Mouse (Mus musculus) erythroblast, adult 5-6 weeks (primary cell): ENCODE data around the gene Trim2. TPM values are rescaled to one million over a fixed set of nuclear protein-coding genes. Genes with fewer than 3 reads are reported as not detected.
A peak's percentile ranks its signal among the peaks of the same experiment; 100 is the strongest.

Experiments
- ATAC-seq: replicated peaks from 2 replicates; pipeline ENCODE4 v1.8.0; 2016; ENCODE audit warnings: moderate number of reproducible peaks, mild to moderate bottlenecking, moderate TSS enrichment, inconsistent platforms; ENCODE audit not compliant: poor library complexity, low FRiP score, severe bottlenecking
- total RNA-seq, 2 experiments: library from RNA; stranded (forward) in 1 of 2; stranded (reverse) in 1 of 2; fragments of 150-400 nt in 1 of 2; fragments of 200-764, 138-1000 nt in 1 of 2; gene quantifications; 2 replicates each; pipeline versions ENCODE4 v1.2.3 to v1.2.4; 2015 to 2017; ENCODE audit warnings: low replicate concordance in 2 of 2

The Trim2 gene
- total RNA-seq, 2 experiments from 2014 or later = 1.9 to 4.3 TPM

GRCm38 (mm10) chr3:84169393-84170005, 137.2 kb downstream of the Trim2 start:
- ATAC-seq = no peak

- ATAC-seq = no peak
Observed at GRCm38 (mm10) chr3:84168943-84169342, 137.7 kb downstream of the Trim2 start.

GRCm38 (mm10) chr3:84166073-84166472, 140.6 kb downstream of the Trim2 start:
- ATAC-seq = no peak

- no peak for ATAC-seq
Observed at GRCm38 (mm10) chr3:84165391-84165790, 141.3 kb downstream of the Trim2 start.

- ATAC-seq = no peak
Observed at GRCm38 (mm10) chr3:84157559-84158350, 148.9 kb downstream of the Trim2 start.

- no peak for ATAC-seq
Observed at GRCm38 (mm10) chr3:84157011-84157410, 149.7 kb downstream of the Trim2 start.

- no peak for ATAC-seq
Observed at GRCm38 (mm10) chr3:84156105-84156504, 150.6 kb downstream of the Trim2 start.

- ATAC-seq = peak; percentile 99
Observed at GRCm38 (mm10) chr3:84155558-84156006, 151.1 kb downstream of the Trim2 start, which contains the start of gene Mnd1. Gene Mnd1, minus strand, starts transcription at chr3:84155786.

- peak; percentile 26 for ATAC-seq
Observed at GRCm38 (mm10) chr3:84155146-84155545, 151.5 kb downstream of the Trim2 start.

- ATAC-seq = no peak
Observed at GRCm38 (mm10) chr3:84154721-84155141, 151.9 kb downstream of the Trim2 start.

GRCm38 (mm10) chr3:84149831-84150230, 156.8 kb downstream of the Trim2 start:
- ATAC-seq = no peak

GRCm38 (mm10) chr3:84140947-84141346, 165.7 kb downstream of the Trim2 start:
- ATAC-seq = no peak

GRCm38 (mm10) chr3:84136509-84136908, 170.2 kb downstream of the Trim2 start:
- ATAC-seq = no peak

- ATAC-seq = peak; percentile 7
Observed at GRCm38 (mm10) chr3:84135933-84136332, 170.7 kb downstream of the Trim2 start.

- ATAC-seq = peak; percentile 100
Observed at GRCm38 (mm10) chr3:84135387-84135786, 171.3 kb downstream of the Trim2 start.

- ATAC-seq = no peak
Observed at GRCm38 (mm10) chr3:84131369-84131768, 175.3 kb downstream of the Trim2 start.

- no peak for ATAC-seq
Observed at GRCm38 (mm10) chr3:84130776-84131175, 175.9 kb downstream of the Trim2 start.

- ATAC-seq = no peak
Observed at GRCm38 (mm10) chr3:84128871-84129870, 177.5 kb downstream of the Trim2 start.

GRCm38 (mm10) chr3:84127431-84127830, 179.2 kb downstream of the Trim2 start:
- ATAC-seq = no peak

GRCm38 (mm10) chr3:84126721-84127120, 180.0 kb downstream of the Trim2 start:
- ATAC-seq = no peak
